Comparison of ENCODE assay signal across 15 mouse cellular contexts in the genomic region with DNA sequence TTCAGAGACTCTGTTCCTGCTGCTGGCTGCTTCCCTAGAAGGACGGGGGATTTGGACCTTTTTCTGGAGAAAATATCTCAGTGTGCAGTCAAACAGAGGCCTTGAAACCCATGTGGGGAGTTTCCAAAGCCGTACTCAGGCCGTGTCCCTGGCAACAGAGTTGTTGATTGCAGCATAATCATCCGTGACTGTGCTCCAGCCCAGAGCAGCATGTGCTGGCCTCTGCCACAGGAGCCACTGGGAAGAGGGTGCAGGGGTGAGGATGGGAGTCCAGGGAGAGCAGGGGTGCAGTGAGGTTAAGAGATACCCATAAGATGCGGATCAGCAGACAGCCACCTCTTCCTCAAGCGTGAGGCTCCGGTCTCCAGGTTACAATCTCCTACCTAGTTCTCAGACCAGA. TPM values are rescaled to one million over a fixed set of nuclear protein-coding genes. Genes with fewer than 3 reads are reported as not detected.
DNase-seq lines count a peak whose midpoint lies in the region; ATAC-seq lines count a peak whose summit lies in the region.
"Had no signal": no experiment of that assay in that cellular context is flagged by ENCODE, and none has a peak within 500 bp of the region (broad histone marks: within the 10 kb centered on the region; RNA-seq: fewer than 3 reads in every experiment).

No protein-coding gene starts in this region.

- H3K4me1 ChIP-seq in heart, embryonic 10.5 days, result peaks cover 36% of the 10 kb centered on the region
- 0 out of 2 replicates have a peak, but pooled peaks cover 2% of the 10 kb centered on the region for H3K4me1 ChIP-seq in neural tube, embryonic 14.5 days (ENCODE audit: control insufficient read depth, insufficient read depth, low read length)
- H3K4me1 ChIP-seq in neural tube, embryonic 15.5 days, result peaks cover 7% of the 10 kb centered on the region
- H3K4me1 ChIP-seq in embryonic facial prominence, embryonic 10.5 days, result peaks cover 6% of the 10 kb centered on the region

- peaks cover 29% of the 10 kb centered on the region for H3K27me3 ChIP-seq in heart, embryonic 10.5 days (ENCODE audit: insufficient read depth, poor library complexity, severe bottlenecking)
- H3K27me3 ChIP-seq in neural tube, embryonic 14.5 days (ENCODE audit: control insufficient read depth, insufficient read depth, low read length), result no peaks in the 10 kb centered on the region
- H3K27me3 ChIP-seq in neural tube, embryonic 15.5 days (replicated peaks), result no peaks in the 10 kb centered on the region
- no peaks in the 10 kb centered on the region for H3K27me3 ChIP-seq in embryonic facial prominence, embryonic 10.5 days (replicated peaks; ENCODE audit: low read depth, poor library complexity, severe bottlenecking)

- peak; percentile 21; the same call in 1 of the 2 replicates for ATAC-seq in neural tube, embryonic 14.5 days (ENCODE audit: low read depth)
- ATAC-seq in neural tube, embryonic 15.5 days (ENCODE audit: low FRiP score), result no peak
- ATAC-seq: intestine, embryonic 16.5 days had no signal

- 65% methylated on average over 7 of the region's 7 CpGs for WGBS in heart, embryonic 10.5 days
- WGBS in neural tube, embryonic 14.5 days, result 51% methylated on average over 7 of the region's 7 CpGs
- 49% methylated on average over 7 of the region's 7 CpGs for WGBS in neural tube, embryonic 15.5 days
- 66% methylated on average over 7 of the region's 7 CpGs for WGBS in embryonic facial prominence, embryonic 10.5 days

- H3K9ac ChIP-seq in neural tube, embryonic 14.5 days (replicated peaks; ENCODE audit: low read depth, low read length), result no peak overlapping the region
- H3K9ac ChIP-seq in neural tube, embryonic 15.5 days (replicated peaks), result no peak overlapping the region
- H3K9ac ChIP-seq: liver, embryonic 14.5 days had no signal

- H3K4me3 ChIP-seq in heart, embryonic 10.5 days, result no peak overlapping the region
- no peak overlapping the region for H3K4me3 ChIP-seq in neural tube, embryonic 14.5 days (ENCODE audit: low read depth, low read length)
- H3K4me3 ChIP-seq in neural tube, embryonic 15.5 days (replicated peaks), result no peak overlapping the region
- no peak overlapping the region for H3K4me3 ChIP-seq in embryonic facial prominence, embryonic 10.5 days

- no peak for DNase-seq in heart, embryonic 10.5 days (ENCODE audit: low spot score)
- no peak for DNase-seq in heart, postnatal 4 days
- DNase-seq in fibroblast of lung, adult 2 months (ENCODE audit: low read depth), result peak; percentile 50
- no peak for DNase-seq in cerebellum, adult 18-20 months
- DNase-seq in embryonic facial prominence, embryonic 10.5 days (ENCODE audit: low spot score), result no peak
- DNase-seq in thymus, postnatal 4 days, result no peak
- DNase-seq: cerebellum, adult 9-11 months; heart, postnatal 10 days; lung, postnatal 4 days had no signal

- H3K27ac ChIP-seq in heart, embryonic 10.5 days, result peak overlapping the region; percentile 6; the same call in 1 of the 2 replicates
- no peak overlapping the region for H3K27ac ChIP-seq in neural tube, embryonic 14.5 days (ENCODE audit: low read depth, low read length)
- no peak overlapping the region for H3K27ac ChIP-seq in neural tube, embryonic 15.5 days (replicated peaks)
- H3K27ac ChIP-seq in embryonic facial prominence, embryonic 10.5 days (replicated peaks), result no peak overlapping the region
- H3K27ac ChIP-seq: liver, embryonic 14.5 days had no signal

- H3K36me3 ChIP-seq in heart, embryonic 10.5 days, result no peaks in the 10 kb centered on the region
- H3K36me3 ChIP-seq in neural tube, embryonic 14.5 days (ENCODE audit: control insufficient read depth, insufficient read depth, low read length), result no peaks in the 10 kb centered on the region
- no peaks in the 10 kb centered on the region for H3K36me3 ChIP-seq in neural tube, embryonic 15.5 days
- no peaks in the 10 kb centered on the region for H3K36me3 ChIP-seq in embryonic facial prominence, embryonic 10.5 days (replicated peaks)

- H3K9me3 ChIP-seq in heart, embryonic 10.5 days, result no peaks in the 10 kb centered on the region
- no peaks in the 10 kb centered on the region for H3K9me3 ChIP-seq in neural tube, embryonic 14.5 days (ENCODE audit: control insufficient read depth, low read length)
- no peaks in the 10 kb centered on the region for H3K9me3 ChIP-seq in neural tube, embryonic 15.5 days (replicated peaks)
- no peaks in the 10 kb centered on the region for H3K9me3 ChIP-seq in embryonic facial prominence, embryonic 10.5 days

- no peak overlapping the region for H3K4me2 ChIP-seq in neural tube, embryonic 14.5 days (ENCODE audit: low read depth, low read length)
- no peak overlapping the region for H3K4me2 ChIP-seq in neural tube, embryonic 15.5 days

RNA-seq across cellular contexts. Expression of gene Ccl17, which starts 2.7 kb away (rescaled TPM):
- 0.57 and 0.63 TPM in 2 replicates for polyA plus RNA-seq in heart, embryonic 10.5 days (2016; fragmentation: Nextera tagmentation; extraction: Ambion mirVana)
- under 1 TPM in 1 of 2 experiments, not detected in 1; 0.60 TPM for total RNA-seq in heart, postnatal 4 days (2021)
- polyA plus RNA-seq in neural tube, embryonic 14.5 days (2014; fragmentation: Nextera tagmentation; extraction: Ambion mirVana), result 0.79 and 1.4 TPM in 2 replicates
- polyA plus RNA-seq in neural tube, embryonic 15.5 days (2015; fragmentation: Nextera tagmentation; extraction: Ambion mirVana), result 0.92 and 1.1 TPM in 2 replicates
- polyA plus RNA-seq in embryonic facial prominence, embryonic 10.5 days (2016; fragmentation: Nextera tagmentation; extraction: Ambion mirVana), result not detected in 2 replicates
- total RNA-seq: granulocyte monocyte progenitor cell, adult 5-6 weeks; heart, postnatal 10 days had no signal
- polyA plus RNA-seq: spleen, adult 2 months had no signal

RNA-seq across cellular contexts. Expression of gene Coq9, which starts 30.6 kb away (rescaled TPM):
- 97.9 and 129 TPM in 2 replicates for polyA plus RNA-seq in heart, embryonic 10.5 days (2016; fragmentation: Nextera tagmentation; extraction: Ambion mirVana)
- total RNA-seq in heart, postnatal 4 days (2021), result 100 to 1,000 TPM; 237 to 239 TPM
- 62.3 and 67.1 TPM in 2 replicates for polyA plus RNA-seq in neural tube, embryonic 14.5 days (2014; fragmentation: Nextera tagmentation; extraction: Ambion mirVana)
- 61.4 and 66.6 TPM in 2 replicates for polyA plus RNA-seq in neural tube, embryonic 15.5 days (2015; fragmentation: Nextera tagmentation; extraction: Ambion mirVana)
- polyA plus RNA-seq in embryonic facial prominence, embryonic 10.5 days (2016; fragmentation: Nextera tagmentation; extraction: Ambion mirVana), result 48.1 and 49.6 TPM in 2 replicates

RNA-seq across cellular contexts. Expression of gene Ciapin1, which starts 30.7 kb away (rescaled TPM):
- 148 and 158 TPM in 2 replicates for polyA plus RNA-seq in heart, embryonic 10.5 days (2016; fragmentation: Nextera tagmentation; extraction: Ambion mirVana)
- total RNA-seq in heart, postnatal 4 days (2021), result 10 to 100 TPM; 84.5 to 91.1 TPM
- polyA plus RNA-seq in neural tube, embryonic 14.5 days (2014; fragmentation: Nextera tagmentation; extraction: Ambion mirVana), result 149 and 174 TPM in 2 replicates
- polyA plus RNA-seq in neural tube, embryonic 15.5 days (2015; fragmentation: Nextera tagmentation; extraction: Ambion mirVana), result 177 and 195 TPM in 2 replicates
- 193 and 200 TPM in 2 replicates for polyA plus RNA-seq in embryonic facial prominence, embryonic 10.5 days (2016; fragmentation: Nextera tagmentation; extraction: Ambion mirVana)

RNA-seq across cellular contexts. Expression of gene Cx3cl1, which starts 35.7 kb away (rescaled TPM):
- 6.2 and 11.0 TPM in 2 replicates for polyA plus RNA-seq in heart, embryonic 10.5 days (2016; fragmentation: Nextera tagmentation; extraction: Ambion mirVana)
- 1 to 10 TPM; 4.1 to 4.5 TPM for total RNA-seq in heart, postnatal 4 days (2021)
- polyA plus RNA-seq in neural tube, embryonic 14.5 days (2014; fragmentation: Nextera tagmentation; extraction: Ambion mirVana), result 25.8 and 41.6 TPM in 2 replicates
- 56.7 and 57.0 TPM in 2 replicates for polyA plus RNA-seq in neural tube, embryonic 15.5 days (2015; fragmentation: Nextera tagmentation; extraction: Ambion mirVana)
- polyA plus RNA-seq in embryonic facial prominence, embryonic 10.5 days (2016; fragmentation: Nextera tagmentation; extraction: Ambion mirVana), result 4.5 and 5.5 TPM in 2 replicates

RNA-seq across cellular contexts. Expression of gene Polr2c, which starts 49.7 kb away (rescaled TPM):
- 164 and 190 TPM in 2 replicates for polyA plus RNA-seq in heart, embryonic 10.5 days (2016; fragmentation: Nextera tagmentation; extraction: Ambion mirVana)
- total RNA-seq in heart, postnatal 4 days (2021), result 10 to 100 TPM; 63.3 to 74.8 TPM
- 118 TPM in 2 replicates for polyA plus RNA-seq in neural tube, embryonic 14.5 days (2014; fragmentation: Nextera tagmentation; extraction: Ambion mirVana)
- polyA plus RNA-seq in neural tube, embryonic 15.5 days (2015; fragmentation: Nextera tagmentation; extraction: Ambion mirVana), result 117 and 122 TPM in 2 replicates
- polyA plus RNA-seq in embryonic facial prominence, embryonic 10.5 days (2016; fragmentation: Nextera tagmentation; extraction: Ambion mirVana), result 180 and 184 TPM in 2 replicates
